In the genomic region with DNA sequence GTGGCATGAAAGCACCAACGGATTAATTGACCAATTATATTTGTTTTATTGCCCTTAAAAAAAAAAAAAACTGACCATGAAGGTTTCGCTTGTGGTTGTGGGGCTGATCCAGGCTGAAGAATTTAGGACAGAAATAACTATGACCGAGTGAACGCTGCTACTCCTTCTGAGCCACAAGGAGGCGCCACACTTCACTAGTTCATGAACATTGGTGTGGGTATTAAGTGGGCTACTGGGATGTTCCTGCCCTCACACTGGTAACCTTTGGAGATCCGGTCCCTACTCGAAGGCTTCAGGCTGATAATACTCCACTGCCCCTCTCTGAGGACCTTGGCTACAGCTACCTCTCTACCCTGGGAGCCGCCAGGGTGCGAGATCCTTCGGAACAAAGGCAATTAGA, we compare ENCODE assay signal across 8 mouse cellular contexts. TPM values are rescaled to one million over a fixed set of nuclear protein-coding genes. Genes with fewer than 3 reads are reported as not detected.
DNase-seq lines count a peak whose midpoint lies in the region; ATAC-seq lines count a peak whose summit lies in the region.

No protein-coding gene starts in this region.

- peaks cover 33% of the 10 kb centered on the region for H3K4me1 ChIP-seq in hindbrain, embryonic 10.5 days (replicated peaks)
- peaks cover 6% of the 10 kb centered on the region for H3K4me1 ChIP-seq in hindbrain, embryonic 16.5 days (ENCODE audit: control insufficient read depth, insufficient read depth, low read depth, low read length)

- no peaks in the 10 kb centered on the region for H3K36me3 ChIP-seq in hindbrain, embryonic 10.5 days
- no peaks in the 10 kb centered on the region for H3K36me3 ChIP-seq in hindbrain, embryonic 16.5 days (ENCODE audit: control insufficient read depth, insufficient read depth, low read length)

- peak; percentile 37 for DNase-seq in hindbrain, embryonic 10.5 days (ENCODE audit: low spot score)
- DNase-seq in testis, postnatal 10 days (ENCODE audit: low spot score) = peak; percentile 64
- DNase-seq in testis, postnatal 14 days (ENCODE audit: low spot score) = no peak

- no peak for ATAC-seq in hindbrain, embryonic 16.5 days
- 0 out of 2 replicates have a peak, but pooled peaks have one; percentile 39 for ATAC-seq in common myeloid progenitor, adult 5-6 weeks (replicated peaks; ENCODE audit: low read depth, poor library complexity, severe bottlenecking)
- peak; percentile 45; the same call in 1 of the 2 replicates for ATAC-seq in megakaryocyte progenitor cell, adult 5-6 weeks (replicated peaks; ENCODE audit: poor library complexity)
- ATAC-seq in megakaryocyte, adult 5-6 weeks (ENCODE audit: poor library complexity, severe bottlenecking) = no peak
- no peak for ATAC-seq in inflammation-experienced regulatory T-cells, adult 6 months

- no peaks in the 10 kb centered on the region for H3K27me3 ChIP-seq in hindbrain, embryonic 10.5 days (ENCODE audit: insufficient read depth, poor library complexity, severe bottlenecking)
- no peaks in the 10 kb centered on the region for H3K27me3 ChIP-seq in hindbrain, embryonic 16.5 days (replicated peaks; ENCODE audit: control insufficient read depth, insufficient read depth, low read length)

- H3K9me3 ChIP-seq in hindbrain, embryonic 10.5 days = no peaks in the 10 kb centered on the region
- H3K9me3 ChIP-seq in hindbrain, embryonic 16.5 days (ENCODE audit: control insufficient read depth, low read length) = no peaks in the 10 kb centered on the region

- H3K4me3 ChIP-seq in hindbrain, embryonic 10.5 days = no peak overlapping the region
- H3K4me3 ChIP-seq in hindbrain, embryonic 16.5 days (ENCODE audit: low read length) = no peak overlapping the region

- H3K4me2 ChIP-seq in hindbrain, embryonic 16.5 days (ENCODE audit: low read length) = no peak overlapping the region

- no peak overlapping the region for H3K9ac ChIP-seq in hindbrain, embryonic 16.5 days (ENCODE audit: low read depth, low read length)

- 59% methylated on average over 10 of the region's 10 CpGs for WGBS in hindbrain, embryonic 10.5 days
- 53% methylated on average over 10 of the region's 10 CpGs for WGBS in hindbrain, embryonic 16.5 days

- H3K27ac ChIP-seq in hindbrain, embryonic 10.5 days = no peak overlapping the region
- no peak overlapping the region for H3K27ac ChIP-seq in hindbrain, embryonic 16.5 days (ENCODE audit: low read depth, low read length)

RNA-seq across cellular contexts. Expression of a gene that starts 42.9 kb away (rescaled TPM):
- polyA plus RNA-seq in hindbrain, embryonic 10.5 days (2016; fragmentation: Nextera tagmentation; extraction: Ambion mirVana) = 1.9 and 2.7 TPM in 2 replicates
- 2.1 and 2.6 TPM in 2 replicates for polyA plus RNA-seq in hindbrain, embryonic 16.5 days (2015; fragmentation: Nextera tagmentation; extraction: Ambion mirVana)
- total RNA-seq in common myeloid progenitor, adult 5-6 weeks (2017) = 0.78 and 1.6 TPM in 2 replicates
- 1.3 TPM in 2 replicates for total RNA-seq in megakaryocyte progenitor cell, adult 5-6 weeks (2015)
- total RNA-seq in megakaryocyte progenitor cell, adult 5-6 weeks (2017) = 0.95 and 3.2 TPM in 2 replicates
- 1.4 and 1.7 TPM in 2 replicates for total RNA-seq in megakaryocyte, adult 5-6 weeks (2015)
- 1.7 and 1.9 TPM in 2 replicates for total RNA-seq in megakaryocyte, adult 5-6 weeks (2017)
- not detected for polyA plus RNA-seq in inflammation-experienced regulatory T-cells, adult 6 months (2017; shearing (Covaris generic))

Comparison
In these comparisons a context has a peak if more than half of its experiments do, and no peak if none do; other contexts are left out.
1. ATAC-seq: peak in common myeloid progenitor, adult 5-6 weeks (single experiment) and megakaryocyte progenitor cell, adult 5-6 weeks (single experiment); none in hindbrain, embryonic 16.5 days (single experiment), megakaryocyte, adult 5-6 weeks (single experiment) and inflammation-experienced regulatory T-cells, adult 6 months (single experiment).